Mouse (Mus musculus) intestine, embryonic 14.5 days (tissue): ENCODE measurements around the gene Ror2. TPM values are rescaled to one million over a fixed set of nuclear protein-coding genes. Genes with fewer than 3 reads are reported as not detected.
A peak's percentile ranks its signal among the peaks of the same experiment; 100 is the strongest.

Source experiments
- ATAC-seq: fragments of 200-750 bp; cut with Nextera tagmentation; replicated peaks from 2 replicates; pipeline ENCODE4 v1.8.0; 2017; ENCODE audit warnings: low read depth, moderate number of reproducible peaks, moderate TSS enrichment, moderate library complexity; ENCODE audit not compliant: low FRiP score, low TSS enrichment
- DNase-seq: peaks from one replicate; pipeline ENCODE4 v3.0.0-alpha.2; 2018; ENCODE audit warnings: low spot score
- H3K27ac ChIP-seq: fragments of 300-500 bp; sonication (generic); 2 replicates; pipeline ENCODE4 v1.5.1; 2014; ENCODE audit warnings: low read depth, mild to moderate bottlenecking, control low read depth
- H3K27me3 ChIP-seq: fragments of 300-500 bp; sonication (generic); replicated peaks from 2 replicates; pipeline ENCODE4 v1.6.1; 2014; ENCODE audit warnings: low read length, control low read depth; ENCODE audit not compliant: control insufficient read depth, insufficient read depth
- H3K36me3 ChIP-seq: fragments of 300-500 bp; sonication (generic); 2 replicates; pipeline ENCODE4 v1.6.1; 2014; ENCODE audit warnings: low read length, control low read depth; ENCODE audit not compliant: control insufficient read depth, insufficient read depth
- H3K4me1 ChIP-seq: fragments of 300-500 bp; sonication (generic); replicated peaks from 2 replicates; pipeline ENCODE4 v1.6.1; 2014; ENCODE audit warnings: low read length, control low read depth, mixed read lengths; ENCODE audit not compliant: control insufficient read depth, insufficient read depth
- H3K4me2 ChIP-seq: fragments of 300-500 bp; sonication (generic); 2 replicates; pipeline ENCODE4 v1.6.1; 2014; ENCODE audit warnings: low read length
- H3K4me3 ChIP-seq: fragments of 300-500 bp; sonication (generic); 2 replicates; pipeline ENCODE4 v1.5.1; 2014; ENCODE audit warnings: low read depth, low read length, control low read depth, mixed read lengths
- H3K9ac ChIP-seq: fragments of 300-500 bp; sonication (generic); 2 replicates; pipeline ENCODE4 v1.6.1; 2014; ENCODE audit warnings: mild to moderate bottlenecking, low read length
- H3K9me3 ChIP-seq: fragments of 300-500 bp; sonication (generic); 2 replicates; pipeline ENCODE4 v1.6.1; 2016; ENCODE audit warnings: low read length, control low read depth; ENCODE audit not compliant: control insufficient read depth
- WGBS: fragments of 180-500 bp; shearing (Covaris S2); extraction: QIAGEN DNeasy Blood & Tissue Kit; methylation state at CpG from one replicate; pipeline ENCODE4 v1.1.7; 2014; 5-methylcytosine and 5-hydroxymethylcytosine counted together
- polyA plus RNA-seq: library from polyadenylated mRNA; unstranded; fragments of >200 nt; fragmentation: Nextera tagmentation; extraction: Ambion mirVana; gene quantifications from 2 replicates; pipeline ENCODE4 v1.2.1, GENCODE M21; 2014

The Ror2 gene
- polyA plus RNA-seq, 1 experiment from 2014 or later, result 18.5 TPM

- DNase-seq (no peak), ATAC-seq (no peak)
- Histone ChIP-seq H3K9ac (no peak overlapping the region), H3K9me3 (no peaks in the 10 kb centered on the region), H3K27me3 (no peaks in the 10 kb centered on the region), H3K27ac (peak overlapping the region; percentile 87), H3K4me2 (peak overlapping the region; percentile 45), H3K4me1 (peaks cover 19% of the 10 kb centered on the region), H3K36me3 (no peaks in the 10 kb centered on the region), H3K4me3 (0 out of 2 replicates have a peak overlapping the region, but pooled peaks have one; percentile 10)
- 72% methylated on average over 5 of the region's 5 CpGs for whole genome bisulfite sequencing
Observed at GRCm38 (mm10) chr13:53310442-53310841, 24.5 kb upstream of the Ror2 start.

- H3K27ac ChIP-seq, result peak overlapping the region; percentile 87
- H3K27me3 ChIP-seq, result no peaks in the 10 kb centered on the region
- H3K36me3 ChIP-seq, result no peaks in the 10 kb centered on the region
- H3K4me2 ChIP-seq, result peak overlapping the region; percentile 45
- 0 out of 2 replicates have a peak overlapping the region, but pooled peaks have one; percentile 10 for H3K4me3 ChIP-seq
- peaks cover 19% of the 10 kb centered on the region for H3K4me1 ChIP-seq
- H3K9me3 ChIP-seq, result no peaks in the 10 kb centered on the region
- DNase-seq (peak; percentile 79), ATAC-seq (peak; percentile 88)
- peak overlapping the region; percentile 29; the same call in 1 of the 2 replicates for H3K9ac ChIP-seq
- whole genome bisulfite sequencing, result 2% methylated on average over 15 of the region's 15 CpGs
Observed at GRCm38 (mm10) chr13:53309661-53310160, 23.8 kb upstream of the Ror2 start.

GRCm38 (mm10) chr13:53309148-53309547 lies 23.2 kb upstream of the Ror2 start:
- peak overlapping the region; percentile 45 for H3K4me2 ChIP-seq
- H3K27me3 ChIP-seq, result no peaks in the 10 kb centered on the region
- DNase-seq (peak; percentile 70), ATAC-seq (peak; percentile 54)
- 0 out of 2 replicates have a peak overlapping the region, but pooled peaks have one; percentile 9 for H3K4me3 ChIP-seq
- no peaks in the 10 kb centered on the region for H3K36me3 ChIP-seq
- peak overlapping the region; percentile 87 for H3K27ac ChIP-seq
- H3K4me1 ChIP-seq, result peaks cover 19% of the 10 kb centered on the region
- 21% methylated on average over 9 of the region's 9 CpGs for WGBS
- peak overlapping the region; percentile 25 for H3K9ac ChIP-seq
- H3K9me3 ChIP-seq, result no peaks in the 10 kb centered on the region

GRCm38 (mm10) chr13:53306836-53307235 lies 20.9 kb upstream of the Ror2 start:
- WGBS, result 79% methylated on average over 5 of the region's 5 CpGs

GRCm38 (mm10) chr13:53305256-53305655 lies 19.3 kb upstream of the Ror2 start:
- Histone ChIP-seq H3K27me3 (no peaks in the 10 kb centered on the region), H3K9me3 (no peaks in the 10 kb centered on the region), H3K27ac (no peak overlapping the region), H3K4me2 (no peak overlapping the region), H3K36me3 (no peaks in the 10 kb centered on the region), H3K4me1 (peaks cover 22% of the 10 kb centered on the region), H3K4me3 (no peak overlapping the region), H3K9ac (no peak overlapping the region)
- whole genome bisulfite sequencing, result 81% methylated on average over 8 of the region's 8 CpGs
- ATAC-seq (no peak), DNase-seq (no peak)

More at GRCm38 (mm10) chr13:53306836-53307235, 20.9 kb upstream of the Ror2 start:
- Histone ChIP-seq H3K27me3 (no peaks in the 10 kb centered on the region), H3K4me1 (peaks cover 20% of the 10 kb centered on the region), H3K9ac (no peak overlapping the region), H3K9me3 (no peaks in the 10 kb centered on the region), H3K4me3 (no peak overlapping the region), H3K27ac (no peak overlapping the region), H3K4me2 (no peak overlapping the region), H3K36me3 (no peaks in the 10 kb centered on the region)
- DNase-seq (no peak), ATAC-seq (no peak)

- WGBS, result 49% methylated on average over 10 of the region's 10 CpGs
- Histone ChIP-seq H3K9me3 (no peaks in the 10 kb centered on the region), H3K9ac (no peak overlapping the region), H3K27me3 (no peaks in the 10 kb centered on the region), H3K4me3 (no peak overlapping the region), H3K27ac (no peak overlapping the region), H3K4me1 (peaks cover 17% of the 10 kb centered on the region), H3K36me3 (no peaks in the 10 kb centered on the region), H3K4me2 (no peak overlapping the region)
- no peak for DNase-seq
- no peak for ATAC-seq
Observed at GRCm38 (mm10) chr13:53302688-53303087, 16.8 kb upstream of the Ror2 start.

- Histone ChIP-seq H3K27me3 (no peaks in the 10 kb centered on the region), H3K4me3 (no peak overlapping the region), H3K4me2 (peak overlapping the region; percentile 29), H3K9ac (no peak overlapping the region), H3K27ac (no peak overlapping the region; the same call in 1 of the 2 replicates), H3K36me3 (no peaks in the 10 kb centered on the region), H3K4me1 (peaks cover 36% of the 10 kb centered on the region), H3K9me3 (no peaks in the 10 kb centered on the region)
- WGBS, result 4% methylated on average over 12 of the region's 12 CpGs
- ATAC-seq (peak; percentile 65), DNase-seq (peak; percentile 77)
Observed at GRCm38 (mm10) chr13:53293065-53293464, 7.1 kb upstream of the Ror2 start.

- no peaks in the 10 kb centered on the region for H3K27me3 ChIP-seq
- H3K9ac ChIP-seq, result no peak overlapping the region
- H3K36me3 ChIP-seq, result no peaks in the 10 kb centered on the region
- no peak overlapping the region for H3K4me3 ChIP-seq
- H3K4me2 ChIP-seq, result no peak overlapping the region; the same call in 1 of the 2 replicates
- peak overlapping the region; percentile 48 for H3K27ac ChIP-seq
- peaks cover 29% of the 10 kb centered on the region for H3K4me1 ChIP-seq
- WGBS, result 17% methylated on average over 3 of the region's 3 CpGs
- no peak for DNase-seq
- ATAC-seq, result no peak
- no peaks in the 10 kb centered on the region for H3K9me3 ChIP-seq
Observed at GRCm38 (mm10) chr13:53292244-53292643, 6.3 kb upstream of the Ror2 start.

- H3K4me2 ChIP-seq, result peak overlapping the region; percentile 75
- no peaks in the 10 kb centered on the region for H3K27me3 ChIP-seq
- H3K4me3 ChIP-seq, result peak overlapping the region; percentile 93
- peak; percentile 81 for DNase-seq
- peak overlapping the region; percentile 94 for H3K9ac ChIP-seq
- no peaks in the 10 kb centered on the region for H3K36me3 ChIP-seq
- peak; percentile 57; the same call in 1 of the 2 replicates for ATAC-seq
- H3K27ac ChIP-seq, result peak overlapping the region; percentile 83
- WGBS, result under 1% methylated on average over 35 of the region's 35 CpGs
- H3K4me1 ChIP-seq, result peaks cover 37% of the 10 kb centered on the region
- no peaks in the 10 kb centered on the region for H3K9me3 ChIP-seq
Observed at GRCm38 (mm10) chr13:53285261-53285755, 616 bp downstream of the Ror2 start.
